ENCODE assay signal across 8 mouse cellular contexts in genomic region chr10:81329194-81329975, GRCm38 (mm10). TPM values are rescaled to one million over a fixed set of nuclear protein-coding genes. Genes with fewer than 3 reads are reported as not detected.
DNase-seq lines count a peak whose midpoint lies in the region; ATAC-seq and TF ChIP-seq lines count a peak whose summit lies in the region.

No protein-coding gene starts in this region.

- peaks cover 45% of the 10 kb centered on the region for H3K27me3 ChIP-seq in embryonic facial prominence, embryonic 10.5 days (replicated peaks; ENCODE audit: low read depth, poor library complexity, severe bottlenecking)
- peaks cover 9% of the 10 kb centered on the region; the same call in 1 of the 2 replicates for H3K27me3 ChIP-seq in intestine, embryonic 16.5 days (replicated peaks; ENCODE audit: control insufficient read depth, insufficient read depth, low read length)

- peak overlapping the region; percentile 46; the same call in 1 of the 2 replicates for H3K27ac ChIP-seq in layer of hippocampus, adult 2 months
- peak overlapping the region; percentile 36 for H3K27ac ChIP-seq in embryonic facial prominence, embryonic 10.5 days (replicated peaks)
- peak overlapping the region; percentile 95 for H3K27ac ChIP-seq in intestine, embryonic 16.5 days (ENCODE audit: low read length)
- H3K27ac ChIP-seq in left cerebral cortex, adult 2 months, result no peak overlapping the region

- peak; percentile 80 for ATAC-seq in intestine, embryonic 16.5 days
- peak; percentile 53; the same call in 1 of the 2 replicates for ATAC-seq in megakaryocyte, adult 5-6 weeks (ENCODE audit: poor library complexity, severe bottlenecking)

- WGBS in embryonic facial prominence, embryonic 10.5 days, result 75% methylated on average over 10 of the region's 10 CpGs
- WGBS in intestine, embryonic 16.5 days, result 48% methylated on average over 10 of the region's 10 CpGs

- H3K4me1 ChIP-seq in embryonic facial prominence, embryonic 10.5 days, result peaks cover 42% of the 10 kb centered on the region
- H3K4me1 ChIP-seq in intestine, embryonic 16.5 days (ENCODE audit: control insufficient read depth, insufficient read depth, low read length), result peaks cover 32% of the 10 kb centered on the region

- no peak for DNase-seq in layer of hippocampus, adult 2 months (ENCODE audit: low spot score in 2 of 2)
- no peak for DNase-seq in layer of hippocampus, postnatal 36 days
- DNase-seq in embryonic facial prominence, embryonic 10.5 days (ENCODE audit: low spot score), result no peak
- DNase-seq in cerebellum, adult 18-20 months, result no peak
- DNase-seq in retina, postnatal 1 day, result no peak
- no peak for DNase-seq in left cerebral cortex, adult 2 months (ENCODE audit: extremely low spot score in 1 of 2, low spot score in 2 of 2)

- intact Hi-C loops in left cerebral cortex, adult 2 months (cut with DNase I), result no loop called here

- H3K9me3 ChIP-seq in embryonic facial prominence, embryonic 10.5 days, result no peaks in the 10 kb centered on the region
- H3K9me3 ChIP-seq in intestine, embryonic 16.5 days (ENCODE audit: control insufficient read depth, low read length), result no peaks in the 10 kb centered on the region

- peaks cover 46% of the 10 kb centered on the region for H3K36me3 ChIP-seq in embryonic facial prominence, embryonic 10.5 days (replicated peaks)
- H3K36me3 ChIP-seq in intestine, embryonic 16.5 days (ENCODE audit: control insufficient read depth, insufficient read depth, low read length), result peaks cover 28% of the 10 kb centered on the region

- TF ChIP-seq CTCF in layer of hippocampus, adult 2 months (conservative IDR thresholded peaks at IDR 0.05), result no peak
- TF ChIP-seq CTCF in left cerebral cortex, adult 2 months (IDR thresholded peaks at IDR 0.05), result no peak

- H3K4me3 ChIP-seq in layer of hippocampus, adult 2 months, result no peak overlapping the region
- peak overlapping the region; percentile 26; the same call in 1 of the 2 replicates for H3K4me3 ChIP-seq in embryonic facial prominence, embryonic 10.5 days
- H3K4me3 ChIP-seq in intestine, embryonic 16.5 days (ENCODE audit: low read length), result peak overlapping the region; percentile 40
- no peak overlapping the region for H3K4me3 ChIP-seq in left cerebral cortex, adult 2 months

- H3K9ac ChIP-seq in intestine, embryonic 16.5 days (ENCODE audit: low read depth, low read length), result peak overlapping the region; percentile 63

- peak overlapping the region; percentile 55 for H3K4me2 ChIP-seq in intestine, embryonic 16.5 days (ENCODE audit: low read depth, low read length)

RNA-seq across cellular contexts. Expression of gene Tbxa2r, which starts 0.9 kb away (rescaled TPM):
- total RNA-seq in layer of hippocampus, adult 2 months (2021), result 1 to 10 TPM; 1.3 to 1.4 TPM
- 1 to 10 TPM in 1 of 2 experiments, under 1 TPM in 1; 0.91 to 1.1 TPM for total RNA-seq in layer of hippocampus, postnatal 36 days (2021)
- 3.1 and 3.6 TPM in 2 replicates for polyA plus RNA-seq in embryonic facial prominence, embryonic 10.5 days (2016; fragmentation: Nextera tagmentation; extraction: Ambion mirVana)
- 21.2 and 21.3 TPM in 2 replicates for polyA plus RNA-seq in intestine, embryonic 16.5 days (2015; fragmentation: Nextera tagmentation; extraction: Ambion mirVana)
- total RNA-seq in megakaryocyte, adult 5-6 weeks (2015), result 0.34 and 0.85 TPM in 2 replicates
- 0.07 and 0.28 TPM in 2 replicates for total RNA-seq in megakaryocyte, adult 5-6 weeks (2017)
- under 1 TPM; 0.70 to 0.82 TPM for total RNA-seq in left cerebral cortex, adult 2 months (2021)

RNA-seq across cellular contexts. Expression of gene Cactin, which starts 8.5 kb away (rescaled TPM):
- 10 to 100 TPM; 27.6 to 30.7 TPM for total RNA-seq in layer of hippocampus, adult 2 months (2021)
- total RNA-seq in layer of hippocampus, postnatal 36 days (2021), result 10 to 100 TPM; 28.9 to 30.1 TPM
- 52.3 and 54.3 TPM in 2 replicates for polyA plus RNA-seq in embryonic facial prominence, embryonic 10.5 days (2016; fragmentation: Nextera tagmentation; extraction: Ambion mirVana)
- 28.7 and 29.0 TPM in 2 replicates for polyA plus RNA-seq in intestine, embryonic 16.5 days (2015; fragmentation: Nextera tagmentation; extraction: Ambion mirVana)
- 4.5 and 7.4 TPM in 2 replicates for total RNA-seq in megakaryocyte, adult 5-6 weeks (2015)
- total RNA-seq in megakaryocyte, adult 5-6 weeks (2017), result 16.2 and 20.6 TPM in 2 replicates
- total RNA-seq in left cerebral cortex, adult 2 months (2021), result 10 to 100 TPM; 31.3 to 31.8 TPM

RNA-seq across cellular contexts. Expression of gene Gipc3, which starts 13.7 kb away (rescaled TPM):
- 1 to 10 TPM; 1.7 to 1.8 TPM for total RNA-seq in layer of hippocampus, adult 2 months (2021)
- total RNA-seq in layer of hippocampus, postnatal 36 days (2021), result 1 to 10 TPM; 1.7 to 1.9 TPM
- not detected in 2 replicates for polyA plus RNA-seq in embryonic facial prominence, embryonic 10.5 days (2016; fragmentation: Nextera tagmentation; extraction: Ambion mirVana)
- polyA plus RNA-seq in intestine, embryonic 16.5 days (2015; fragmentation: Nextera tagmentation; extraction: Ambion mirVana), result 0.06 and 0.12 TPM in 2 replicates
- not detected in 2 replicates for total RNA-seq in megakaryocyte, adult 5-6 weeks (2015)
- not detected in 2 replicates for total RNA-seq in megakaryocyte, adult 5-6 weeks (2017)
- total RNA-seq in left cerebral cortex, adult 2 months (2021), result 1 to 10 TPM; 1.7 to 2.1 TPM

RNA-seq across cellular contexts. Expression of gene Hmg20b, which starts 20.9 kb away (rescaled TPM):
- 10 to 100 TPM; 27.5 to 30.8 TPM for total RNA-seq in layer of hippocampus, adult 2 months (2021)
- 10 to 100 TPM; 27.6 to 35.0 TPM for total RNA-seq in layer of hippocampus, postnatal 36 days (2021)
- 114 and 122 TPM in 2 replicates for polyA plus RNA-seq in embryonic facial prominence, embryonic 10.5 days (2016; fragmentation: Nextera tagmentation; extraction: Ambion mirVana)
- polyA plus RNA-seq in intestine, embryonic 16.5 days (2015; fragmentation: Nextera tagmentation; extraction: Ambion mirVana), result 69.0 and 71.4 TPM in 2 replicates
- 27.4 and 33.0 TPM in 2 replicates for total RNA-seq in megakaryocyte, adult 5-6 weeks (2015)
- 18.1 and 24.5 TPM in 2 replicates for total RNA-seq in megakaryocyte, adult 5-6 weeks (2017)
- 10 to 100 TPM; 27.3 to 29.5 TPM for total RNA-seq in left cerebral cortex, adult 2 months (2021)

RNA-seq across cellular contexts. Expression of gene Mfsd12, which starts 27.9 kb away (rescaled TPM):
- total RNA-seq in layer of hippocampus, adult 2 months (2021), result 10 to 100 TPM; 42.8 to 45.9 TPM
- 10 to 100 TPM; 43.5 to 48.4 TPM for total RNA-seq in layer of hippocampus, postnatal 36 days (2021)
- polyA plus RNA-seq in embryonic facial prominence, embryonic 10.5 days (2016; fragmentation: Nextera tagmentation; extraction: Ambion mirVana), result 7.8 and 8.3 TPM in 2 replicates
- polyA plus RNA-seq in intestine, embryonic 16.5 days (2015; fragmentation: Nextera tagmentation; extraction: Ambion mirVana), result 21.6 and 32.4 TPM in 2 replicates
- 4.1 and 4.6 TPM in 2 replicates for total RNA-seq in megakaryocyte, adult 5-6 weeks (2015)
- 7.4 TPM in 2 replicates for total RNA-seq in megakaryocyte, adult 5-6 weeks (2017)
- 10 to 100 TPM; 38.2 to 40.2 TPM for total RNA-seq in left cerebral cortex, adult 2 months (2021)

Comparison
In these comparisons a context has a peak if more than half of its experiments do, and no peak if none do; other contexts are left out.
1. H3K4me3 ChIP-seq: peak in embryonic facial prominence, embryonic 10.5 days (single experiment) and intestine, embryonic 16.5 days (single experiment); none in layer of hippocampus, adult 2 months (single experiment) and left cerebral cortex, adult 2 months (single experiment).